Mouse (Mus musculus): Measurements from ENCODE around the gene Slc38a9.

GRCm38 (mm10) chr13:112652205-112652604, 8.3 kb upstream of the Slc38a9 start, which contains the start of gene Ddx4:
- TF ChIP-seq CTCF (IDR thresholded peaks at IDR 0.05; ENCODE audit: borderline replicate concordance, control insufficient read depth, extremely low read depth, insufficient read depth, low read length, poor library complexity) (no peak), POLR2A (IDR thresholded peaks at IDR 0.05; ENCODE audit: control insufficient read depth, extremely low read depth, insufficient read depth, low read length, poor library complexity) (no peak)
